Mouse (Mus musculus): Measurements from ENCODE around the gene Haspin. TPM values are rescaled to one million over a fixed set of nuclear protein-coding genes. Genes with fewer than 3 reads are reported as not detected.

The Haspin gene
- polyA plus RNA-seq, 1 experiment, result 15.2 TPM

GRCm38 (mm10) chr11:73159957-73160810 lies 22.1 kb upstream of the Haspin start, which contains the start of gene P2rx5:
Gene P2rx5, plus strand, starts transcription at chr11:73160421.
- TF ChIP-seq POLR2A (IDR thresholded peaks at IDR 0.05; ENCODE audit: borderline replicate concordance, control insufficient read depth, low read depth, low read length) (no peak), CTCF (IDR thresholded peaks at IDR 0.05; ENCODE audit: control insufficient read depth, insufficient read depth, low read length) (no peak)
- Histone ChIP-seq H3K4me1 (ENCODE audit: control insufficient read depth, insufficient read depth, low read length) (no peaks in the 10 kb centered on the region), H3K27ac (ENCODE audit: control insufficient read depth, insufficient read depth, low read depth, low read length, poor library complexity) (no peak within 1 kb of the TSS; the same call in 1 of the 2 replicates), H3K4me3 (replicated peaks; ENCODE audit: control insufficient read depth, low read depth, low read length) (no peak within 1 kb of the TSS)
- 3% methylated on average over 49 of the region's 49 CpGs for WGBS

- WGBS, result 65% methylated on average over 6 of the region's 6 CpGs
- Histone ChIP-seq H3K4me1 (ENCODE audit: control insufficient read depth, insufficient read depth, low read length) (no peaks in the 10 kb centered on the region), H3K27ac (ENCODE audit: control insufficient read depth, insufficient read depth, low read depth, low read length, poor library complexity) (no peak overlapping the region), H3K4me3 (replicated peaks; ENCODE audit: control insufficient read depth, low read depth, low read length) (no peak overlapping the region)
- TF ChIP-seq CTCF (IDR thresholded peaks at IDR 0.05; ENCODE audit: control insufficient read depth, insufficient read depth, low read length) (no peak), POLR2A (IDR thresholded peaks at IDR 0.05; ENCODE audit: borderline replicate concordance, control insufficient read depth, low read depth, low read length) (no peak)
Measured at GRCm38 (mm10) chr11:73155071-73155470, 17.0 kb upstream of the Haspin start.

- WGBS, result 74% methylated on average over 9 of the region's 9 CpGs
- H3K27ac ChIP-seq (ENCODE audit: control insufficient read depth, insufficient read depth, low read depth, low read length, poor library complexity), result no peak overlapping the region
- no peak overlapping the region for H3K4me3 ChIP-seq (replicated peaks; ENCODE audit: control insufficient read depth, low read depth, low read length)
- no peaks in the 10 kb centered on the region for H3K4me1 ChIP-seq (ENCODE audit: control insufficient read depth, insufficient read depth, low read length)
- no peak for TF ChIP-seq POLR2A (IDR thresholded peaks at IDR 0.05; ENCODE audit: borderline replicate concordance, control insufficient read depth, low read depth, low read length)
- no peak for TF ChIP-seq CTCF (IDR thresholded peaks at IDR 0.05; ENCODE audit: control insufficient read depth, insufficient read depth, low read length)
Measured at GRCm38 (mm10) chr11:73148209-73148608, 10.1 kb upstream of the Haspin start.

GRCm38 (mm10) chr11:73146975-73147365 lies 8.9 kb upstream of the Haspin start:
- 68% methylated on average over 7 of the region's 7 CpGs for WGBS
- H3K4me3 ChIP-seq (replicated peaks; ENCODE audit: control insufficient read depth, low read depth, low read length), result no peak overlapping the region
- H3K4me1 ChIP-seq (ENCODE audit: control insufficient read depth, insufficient read depth, low read length), result no peaks in the 10 kb centered on the region
- no peak overlapping the region for H3K27ac ChIP-seq (ENCODE audit: control insufficient read depth, insufficient read depth, low read depth, low read length, poor library complexity)
- TF ChIP-seq POLR2A (IDR thresholded peaks at IDR 0.05; ENCODE audit: borderline replicate concordance, control insufficient read depth, low read depth, low read length) (no peak), CTCF (IDR thresholded peaks at IDR 0.05; ENCODE audit: control insufficient read depth, insufficient read depth, low read length) (no peak)

- TF ChIP-seq POLR2A (IDR thresholded peaks at IDR 0.05; ENCODE audit: borderline replicate concordance, control insufficient read depth, low read depth, low read length) (no peak), CTCF (IDR thresholded peaks at IDR 0.05; ENCODE audit: control insufficient read depth, insufficient read depth, low read length) (no peak)
- H3K4me1 ChIP-seq (ENCODE audit: control insufficient read depth, insufficient read depth, low read length), result no peaks in the 10 kb centered on the region
- no peak overlapping the region for H3K4me3 ChIP-seq (replicated peaks; ENCODE audit: control insufficient read depth, low read depth, low read length)
- no peak overlapping the region for H3K27ac ChIP-seq (ENCODE audit: control insufficient read depth, insufficient read depth, low read depth, low read length, poor library complexity)
- 82% methylated on average over 11 of the region's 11 CpGs for WGBS
Measured at GRCm38 (mm10) chr11:73146026-73146974, 8.2 kb upstream of the Haspin start.

- TF ChIP-seq POLR2A (IDR thresholded peaks at IDR 0.05; ENCODE audit: borderline replicate concordance, control insufficient read depth, low read depth, low read length) (no peak), CTCF (IDR thresholded peaks at IDR 0.05; ENCODE audit: control insufficient read depth, insufficient read depth, low read length) (no peak)
- Histone ChIP-seq H3K4me1 (ENCODE audit: control insufficient read depth, insufficient read depth, low read length) (no peaks in the 10 kb centered on the region), H3K27ac (ENCODE audit: control insufficient read depth, insufficient read depth, low read depth, low read length, poor library complexity) (no peak overlapping the region), H3K4me3 (replicated peaks; ENCODE audit: control insufficient read depth, low read depth, low read length) (no peak overlapping the region)
- 75% methylated on average over 1 of the region's 1 CpGs for WGBS
Measured at GRCm38 (mm10) chr11:73144261-73144681, 6.2 kb upstream of the Haspin start.

- TF ChIP-seq CTCF (IDR thresholded peaks at IDR 0.05; ENCODE audit: control insufficient read depth, insufficient read depth, low read length) (no peak), POLR2A (IDR thresholded peaks at IDR 0.05; ENCODE audit: borderline replicate concordance, control insufficient read depth, low read depth, low read length) (no peak)
- Histone ChIP-seq H3K4me1 (ENCODE audit: control insufficient read depth, insufficient read depth, low read length) (no peaks in the 10 kb centered on the region; the same call in none of the 2 replicates), H3K27ac (ENCODE audit: control insufficient read depth, insufficient read depth, low read depth, low read length, poor library complexity) (0 out of 2 replicates have a peak overlapping the region, but pooled peaks have one; percentile 66), H3K4me3 (replicated peaks; ENCODE audit: control insufficient read depth, low read depth, low read length) (peak overlapping the region; percentile 95)
- 4% methylated on average over 11 of the region's 11 CpGs for WGBS
Measured at GRCm38 (mm10) chr11:73137116-73137515, 978 bp downstream of the Haspin start.

- Histone ChIP-seq H3K4me3 (replicated peaks; ENCODE audit: control insufficient read depth, low read depth, low read length) (peak overlapping the region; percentile 95), H3K27ac (ENCODE audit: control insufficient read depth, insufficient read depth, low read depth, low read length, poor library complexity) (no peak overlapping the region), H3K4me1 (ENCODE audit: control insufficient read depth, insufficient read depth, low read length) (no peaks in the 10 kb centered on the region; the same call in none of the 2 replicates)
- WGBS, result 28% methylated on average over 6 of the region's 6 CpGs
- no peak for TF ChIP-seq CTCF (IDR thresholded peaks at IDR 0.05; ENCODE audit: control insufficient read depth, insufficient read depth, low read length)
- no peak for TF ChIP-seq POLR2A (IDR thresholded peaks at IDR 0.05; ENCODE audit: borderline replicate concordance, control insufficient read depth, low read depth, low read length)
Measured at GRCm38 (mm10) chr11:73136587-73136986, 1.5 kb downstream of the Haspin start.

Data from bone marrow, adult 2 months (tissue).